Mouse (Mus musculus) B cell, adult (primary cell): ENCODE data around the gene Olfr1044. TPM values are rescaled to one million over a fixed set of nuclear protein-coding genes. Genes with fewer than 3 reads are reported as not detected.

Source experiments
- total RNA-seq: library from RNA; stranded (reverse); gene quantifications from 4 replicates; pipeline ENCODE4 v1.2.4, GENCODE M21; 2023; ENCODE audit not compliant: inconsistent age

Gene Olfr1044
- total RNA-seq: not detected in 4 replicates

GRCm38 (mm10) chr2:86177720-86178119 lies at the start of gene Olfr1044:
TSS of gene Olfr1044 (minus strand) at chr2:86177820.

GRCm38 (mm10) chr2:86219214-86219613 lies 41.6 kb upstream of the Olfr1044 start, which contains the start of gene Olfr1046:
TSS of gene Olfr1046 (minus strand) at chr2:86219314.

GRCm38 (mm10) chr2:86202909-86203308 lies 25.3 kb upstream of the Olfr1044 start, which contains the start of gene Olfr1045:
TSS of gene Olfr1045 (minus strand) at chr2:86203009.

GRCm38 (mm10) chr2:86185583-86185982 lies 8.0 kb upstream of the Olfr1044 start, which contains the start of gene Olfr52:
TSS of gene Olfr52 (minus strand) at chr2:86185683.

GRCm38 (mm10) chr2:86167422-86167821 lies 10.2 kb downstream of the Olfr1044 start, which contains the start of gene Olfr1043:
TSS of gene Olfr1043 (minus strand) at chr2:86167522.

GRCm38 (mm10) chr2:86161738-86162137 lies 15.9 kb downstream of the Olfr1044 start, which contains the start of gene Olfr1042:
TSS of gene Olfr1042 (minus strand) at chr2:86161838.

GRCm38 (mm10) chr2:86146632-86147031 lies 31.0 kb downstream of the Olfr1044 start, which contains the start of gene Olfr1040:
TSS of gene Olfr1040 (minus strand) at chr2:86146732.

GRCm38 (mm10) chr2:86135828-86136227 lies 41.8 kb downstream of the Olfr1044 start, which contains the start of gene Olfr1039:
TSS of gene Olfr1039 (minus strand) at chr2:86135928.

Other genes with a start within 250 kb of the Olfr1044 start
- not detected in 4 replicates for gene Olfr1028, start 227.4 kb downstream of the Olfr1044 start, total RNA-seq
- gene Olfr1029, start 203.9 kb downstream of the Olfr1044 start, total RNA-seq: 0.12 TPM in 1 of 4 replicates, not detected in the others
- gene Olfr1030, start 198.5 kb downstream of the Olfr1044 start, total RNA-seq: not detected in 4 replicates
- not detected in 4 replicates for gene Olfr1031, start 187.5 kb downstream of the Olfr1044 start, total RNA-seq
- not detected in 4 replicates for gene Olfr1032, start 172.3 kb downstream of the Olfr1044 start, total RNA-seq
- not detected in 4 replicates for gene Olfr1033, start 157.2 kb downstream of the Olfr1044 start, total RNA-seq
- gene Olfr1034, start 132.0 kb downstream of the Olfr1044 start, total RNA-seq: not detected in 4 replicates
- gene Olfr1036, start 103.8 kb downstream of the Olfr1044 start, total RNA-seq: not detected in 4 replicates
- gene Olfr1037, start 90.4 kb downstream of the Olfr1044 start, total RNA-seq: not detected in 4 replicates
- gene Olfr1039, start 41.9 kb downstream of the Olfr1044 start, total RNA-seq: not detected in 4 replicates
- gene Olfr1040, start 31.1 kb downstream of the Olfr1044 start, total RNA-seq: not detected in 4 replicates
- gene Olfr1042, start 16.0 kb downstream of the Olfr1044 start, total RNA-seq: not detected in 4 replicates
- gene Olfr1043, start 10.3 kb downstream of the Olfr1044 start, total RNA-seq: not detected in 4 replicates
- gene Olfr52, start 7.9 kb upstream of the Olfr1044 start, total RNA-seq: not detected in 4 replicates
- not detected in 4 replicates for gene Olfr1045, start 25.2 kb upstream of the Olfr1044 start, total RNA-seq
- not detected in 4 replicates for gene Olfr1046, start 41.5 kb upstream of the Olfr1044 start, total RNA-seq
- not detected in 4 replicates for gene Olfr1047, start 53.6 kb upstream of the Olfr1044 start, total RNA-seq
- gene Olfr1048, start 62.5 kb upstream of the Olfr1044 start, total RNA-seq: not detected in 4 replicates
- gene Olfr1049, start 80.5 kb upstream of the Olfr1044 start, total RNA-seq: not detected in 4 replicates
- gene Olfr1051, start 101.3 kb upstream of the Olfr1044 start, total RNA-seq: not detected in 4 replicates
- gene Olfr1052, start 114.6 kb upstream of the Olfr1044 start, total RNA-seq: not detected in 4 replicates
- gene Olfr1053, start 137.5 kb upstream of the Olfr1044 start, total RNA-seq: not detected in 4 replicates
- not detected in 4 replicates for gene Olfr1054, start 157.6 kb upstream of the Olfr1044 start, total RNA-seq
- gene Olfr1055, start 172.5 kb upstream of the Olfr1044 start, total RNA-seq: not detected in 4 replicates
- not detected in 4 replicates for gene Olfr1056, start 184.6 kb upstream of the Olfr1044 start, total RNA-seq
- gene Olfr1057, start 200.6 kb upstream of the Olfr1044 start, total RNA-seq: not detected in 4 replicates
- not detected in 4 replicates for gene Olfr1058, start 210.7 kb upstream of the Olfr1044 start, total RNA-seq
- not detected in 4 replicates for gene Olfr1061, start 236.2 kb upstream of the Olfr1044 start, total RNA-seq
- not detected in 4 replicates for gene Olfr1062, start 248.9 kb upstream of the Olfr1044 start, total RNA-seq